17 mouse cellular contexts compared by ENCODE assay signal in genomic region chr5:142415401-142415800, GRCm38 (mm10). TPM values are rescaled to one million over a fixed set of nuclear protein-coding genes. Genes with fewer than 3 reads are reported as not detected.
A peak's percentile ranks its signal among the peaks of the same experiment; 100 is the strongest.
DNase-seq lines count a peak whose midpoint lies in the region; ATAC-seq and TF ChIP-seq lines count a peak whose summit lies in the region.
"Had no signal": no experiment of that assay in that cellular context is flagged by ENCODE, and none has a peak within 500 bp of the region (broad histone marks: within the 10 kb centered on the region; RNA-seq: fewer than 3 reads in every experiment).

No protein-coding gene starts in this region.

- peaks cover 81% of the 10 kb centered on the region for H3K4me1 ChIP-seq in heart, embryonic 12.5 days (replicated peaks)
- peaks cover 16% of the 10 kb centered on the region for H3K4me1 ChIP-seq in forebrain, embryonic 15.5 days

- H3K36me3 ChIP-seq in heart, embryonic 12.5 days, result peaks cover 8% of the 10 kb centered on the region; the same call in 1 of the 2 replicates
- no peaks in the 10 kb centered on the region for H3K36me3 ChIP-seq in forebrain, embryonic 15.5 days

- peak overlapping the region; percentile 85 for H3K27ac ChIP-seq in heart, embryonic 12.5 days (ENCODE audit: poor library complexity, severe bottlenecking)
- H3K27ac ChIP-seq in layer of hippocampus, adult 2 months, result peak overlapping the region; percentile 48; the same call in 1 of the 2 replicates
- no peak overlapping the region for H3K27ac ChIP-seq in forebrain, embryonic 15.5 days (replicated peaks)
- H3K27ac ChIP-seq: forebrain, embryonic 13.5 days; hindbrain, embryonic 12.5 days; limb, embryonic 15.5 days had no signal

- no peaks in the 10 kb centered on the region for H3K9me3 ChIP-seq in heart, embryonic 12.5 days (replicated peaks)
- no peaks in the 10 kb centered on the region for H3K9me3 ChIP-seq in forebrain, embryonic 15.5 days
- H3K9me3 ChIP-seq: forebrain, embryonic 13.5 days; hindbrain, embryonic 12.5 days; limb, embryonic 15.5 days; neural tube, embryonic 13.5 days had no signal

- no peak overlapping the region for H3K9ac ChIP-seq in heart, embryonic 12.5 days
- no peak overlapping the region for H3K9ac ChIP-seq in forebrain, embryonic 15.5 days (replicated peaks)
- H3K9ac ChIP-seq: forebrain, embryonic 13.5 days; hindbrain, embryonic 12.5 days; limb, embryonic 15.5 days; neural tube, embryonic 13.5 days had no signal

- no peak for ATAC-seq in heart, embryonic 12.5 days (ENCODE audit: insufficient number of reproducible peaks, low FRiP score)
- ATAC-seq in forebrain, embryonic 15.5 days (replicated peaks), result no peak
- ATAC-seq: forebrain, embryonic 13.5 days had no signal

- H3K27me3 ChIP-seq in heart, embryonic 12.5 days (replicated peaks), result no peaks in the 10 kb centered on the region
- no peaks in the 10 kb centered on the region for H3K27me3 ChIP-seq in forebrain, embryonic 15.5 days
- H3K27me3 ChIP-seq: forebrain, embryonic 13.5 days; hindbrain, embryonic 12.5 days; limb, embryonic 15.5 days had no signal

- no peak overlapping the region for H3K4me2 ChIP-seq in heart, embryonic 12.5 days
- H3K4me2 ChIP-seq in forebrain, embryonic 15.5 days (replicated peaks), result no peak overlapping the region
- H3K4me2 ChIP-seq: forebrain, embryonic 13.5 days; hindbrain, embryonic 12.5 days; limb, embryonic 15.5 days; midbrain, embryonic 11.5 days; neural tube, embryonic 13.5 days had no signal

- no peak for TF ChIP-seq CTCF in layer of hippocampus, adult 2 months (conservative IDR thresholded peaks at IDR 0.05)

- 69% methylated on average over 6 of the region's 6 CpGs for WGBS in heart, embryonic 12.5 days
- 50% methylated on average over 6 of the region's 6 CpGs for WGBS in forebrain, embryonic 15.5 days

- H3K4me3 ChIP-seq in heart, embryonic 12.5 days, result no peak overlapping the region
- H3K4me3 ChIP-seq in layer of hippocampus, adult 2 months, result no peak overlapping the region
- no peak overlapping the region for H3K4me3 ChIP-seq in forebrain, embryonic 15.5 days
- H3K4me3 ChIP-seq: forebrain, embryonic 13.5 days; hindbrain, embryonic 12.5 days; limb, embryonic 15.5 days; neural tube, embryonic 13.5 days had no signal

- DNase-seq in heart, adult 9 months (ENCODE audit: low spot score in 2 of 2), result no peak
- no peak for DNase-seq in layer of hippocampus, adult 2 months (ENCODE audit: low spot score in 2 of 2)
- no peak for DNase-seq in layer of hippocampus, postnatal 36 days
- DNase-seq in retina, postnatal 1 day, result peak; percentile 57
- no peak for DNase-seq in retina, embryonic 14.5 days (ENCODE audit: low spot score)
- DNase-seq: adrenal gland, adult 8-10 months; cerebellum, adult 9-11 months; kidney, adult 18-20 months; lung, adult 2 months; right cerebral cortex, postnatal 4 days had no signal

RNA-seq across cellular contexts. Expression of gene Foxk1, which starts 14.1 kb away (rescaled TPM):
- polyA plus RNA-seq in heart, embryonic 12.5 days (2016; fragmentation: Nextera tagmentation; extraction: Ambion mirVana), result 5.8 and 7.2 TPM in 2 replicates
- 10 to 100 TPM; 53.0 to 60.3 TPM for total RNA-seq in layer of hippocampus, adult 2 months (2021)
- 10 to 100 TPM; 47.9 to 52.2 TPM for total RNA-seq in layer of hippocampus, postnatal 36 days (2021)
- polyA plus RNA-seq in forebrain, embryonic 15.5 days (2015; fragmentation: Nextera tagmentation; extraction: Ambion mirVana), result 3.9 TPM in 2 replicates

RNA-seq across cellular contexts. Expression of gene Ap5z1, which starts 48.3 kb away (rescaled TPM):
- polyA plus RNA-seq in heart, embryonic 12.5 days (2016; fragmentation: Nextera tagmentation; extraction: Ambion mirVana), result 7.3 and 9.9 TPM in 2 replicates
- total RNA-seq in layer of hippocampus, adult 2 months (2021), result 10 to 100 TPM; 24.4 to 31.3 TPM
- total RNA-seq in layer of hippocampus, postnatal 36 days (2021), result 10 to 100 TPM; 19.7 to 31.9 TPM
- polyA plus RNA-seq in forebrain, embryonic 15.5 days (2015; fragmentation: Nextera tagmentation; extraction: Ambion mirVana), result 15.0 and 15.1 TPM in 2 replicates
